Mouse (Mus musculus) kidney, adult 2 months (tissue): Measurements from ENCODE around the gene Psmb7. TPM values are rescaled to one million over a fixed set of nuclear protein-coding genes. Genes with fewer than 3 reads are reported as not detected.
A peak's percentile ranks its signal among the peaks of the same experiment; 100 is the strongest.

ENCODE experiments used
- DNase-seq: peaks from one replicate; pipeline ENCODE4 v3.0.0; 2021
- H3K27ac ChIP-seq: fragments of 200-500 bp; 2 replicates; pipeline ENCODE4 v1.5.1; 2012; ENCODE audit warnings: low read depth, low read length, control low read depth, inconsistent platforms; ENCODE audit not compliant: insufficient read depth
- H3K27me3 ChIP-seq: fragments of 200-500 bp; replicated peaks from 2 replicates; pipeline ENCODE4 v1.6.1; 2012; ENCODE audit warnings: mild to moderate bottlenecking, moderate library complexity, low read length, inconsistent platforms; ENCODE audit not compliant: control insufficient read depth, insufficient read depth
- H3K36me3 ChIP-seq: fragments of 200-500 bp; 2 replicates; pipeline ENCODE4 v1.6.1; 2012; ENCODE audit warnings: mild to moderate bottlenecking, moderate library complexity, low read length, inconsistent platforms; ENCODE audit not compliant: control insufficient read depth, insufficient read depth
- H3K4me1 ChIP-seq: fragments of 200-500 bp; 2 replicates; pipeline ENCODE4 v1.6.1; 2011; ENCODE audit warnings: low read length; ENCODE audit not compliant: control insufficient read depth, insufficient read depth
- H3K4me3 ChIP-seq: fragments of 200-500 bp; 2 replicates; pipeline ENCODE4 v1.5.1; 2011; ENCODE audit warnings: mild to moderate bottlenecking, low read depth, low read length, control low read depth; ENCODE audit not compliant: insufficient read depth
- CTCF ChIP-seq: fragments of 200-500 bp; conservative IDR thresholded peaks from 2 replicates; pipeline ENCODE4 v1.5.1; 2011; ENCODE audit warnings: low read depth, mild to moderate bottlenecking, control low read depth, low read length, moderate library complexity, mixed read lengths; ENCODE audit not compliant: insufficient read depth, insufficient read length
- POLR2A ChIP-seq: fragments of 200-500 bp; IDR thresholded peaks from one replicate; pipeline ENCODE4 v1.6.1; 2011; ENCODE audit warnings: low read depth, low read length, control low read depth
- WGBS: fragments of 180-500 bp; shearing (Covaris S2); methylation state at CpG from one replicate; pipeline ENCODE4 v1.1.7; 2018; 5-methylcytosine and 5-hydroxymethylcytosine counted together
- polyA plus RNA-seq: library from polyadenylated mRNA; depleted of rRNA; stranded (reverse); fragments of >200 nt; gene quantifications from 2 replicates; pipeline ENCODE4 v1.2.3, GENCODE M21; 2012

Gene Psmb7
- polyA plus RNA-seq, 1 experiment, result 136 TPM

DNA sequence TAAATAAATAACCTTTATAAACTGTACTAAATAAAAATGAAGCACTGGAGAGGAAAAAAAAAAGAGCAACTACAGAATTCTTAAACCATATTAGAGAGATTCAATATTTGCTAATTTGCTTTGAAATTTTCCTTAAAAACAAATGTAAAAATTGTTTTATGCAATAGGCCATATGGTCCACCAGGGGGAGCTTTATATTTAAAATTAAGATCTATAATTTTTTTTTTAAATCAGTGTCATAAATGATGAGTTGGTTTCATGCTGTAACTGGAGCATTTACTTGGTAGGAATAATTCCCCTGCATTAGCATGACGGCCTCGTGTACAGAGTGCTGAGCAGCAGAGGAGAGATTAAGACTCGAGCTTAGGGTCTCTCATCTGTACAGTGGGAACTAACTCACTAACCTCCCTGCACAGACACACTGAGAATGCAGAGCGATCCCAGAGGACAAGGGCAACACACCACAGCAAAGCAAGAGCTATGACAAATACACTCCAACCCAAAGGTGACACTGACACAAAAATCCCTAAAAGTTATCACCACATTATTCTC lies 6.1 kb downstream of the Psmb7 start:
- Histone ChIP-seq H3K4me3 (no peak overlapping the region), H3K27ac (no peak overlapping the region), H3K27me3 (no peaks in the 10 kb centered on the region), H3K36me3 (peaks cover 6% of the 10 kb centered on the region), H3K4me1 (no peaks in the 10 kb centered on the region)
- no peak for DNase-seq
- WGBS, result 82% methylated on average over 4 of the region's 4 CpGs
- TF ChIP-seq POLR2A, result no peak
- TF ChIP-seq CTCF, result no peak

DNA sequence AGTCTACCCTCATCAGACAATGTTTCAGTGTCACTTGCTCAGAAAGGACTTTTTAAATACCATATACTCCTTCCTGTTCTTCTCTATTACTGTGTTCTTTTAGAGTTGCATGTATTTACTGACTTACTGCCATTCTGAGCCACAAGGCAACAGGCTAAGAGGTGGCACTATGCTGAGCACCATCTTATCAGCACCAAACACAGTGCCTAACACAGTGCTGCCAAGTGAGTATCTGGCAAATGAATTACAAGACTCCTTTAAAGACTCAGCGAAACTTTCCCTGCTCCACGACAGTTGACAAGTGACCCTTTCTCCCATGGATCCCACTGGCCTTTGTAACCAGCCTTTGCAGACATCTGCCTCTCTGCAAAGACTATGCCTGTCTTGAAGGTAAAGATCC lies 13.3 kb downstream of the Psmb7 start:
- Histone ChIP-seq H3K27ac (no peak overlapping the region), H3K4me3 (no peak overlapping the region), H3K27me3 (no peaks in the 10 kb centered on the region), H3K36me3 (peaks cover 12% of the 10 kb centered on the region), H3K4me1 (no peaks in the 10 kb centered on the region)
- WGBS, result 72% methylated on average over 2 of the region's 2 CpGs
- no peak for DNase-seq
- TF ChIP-seq POLR2A (no peak), CTCF (no peak)

DNA sequence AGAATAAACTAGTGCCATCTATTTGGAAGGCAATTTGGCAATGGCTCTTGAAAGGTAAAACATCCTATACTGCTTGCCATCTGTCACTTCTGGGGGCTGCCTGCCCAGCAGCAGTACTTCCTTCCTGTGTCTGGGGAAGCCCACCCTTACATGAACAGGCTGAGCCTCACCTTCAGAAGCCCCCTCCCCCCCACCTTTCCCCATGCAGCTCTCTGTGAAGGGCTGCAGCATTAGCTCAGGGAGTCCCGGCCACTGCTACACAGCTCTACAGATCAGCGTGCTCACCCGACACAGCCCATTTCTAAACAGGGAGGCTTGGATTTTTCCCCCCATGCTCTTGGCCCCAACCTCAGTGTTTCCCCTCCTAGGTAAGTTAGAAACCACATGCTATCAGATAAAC lies 14.4 kb downstream of the Psmb7 start:
- Histone ChIP-seq H3K27me3 (no peaks in the 10 kb centered on the region), H3K36me3 (peaks cover 12% of the 10 kb centered on the region)
- TF ChIP-seq CTCF, result no peak
- no peak for TF ChIP-seq POLR2A

DNA sequence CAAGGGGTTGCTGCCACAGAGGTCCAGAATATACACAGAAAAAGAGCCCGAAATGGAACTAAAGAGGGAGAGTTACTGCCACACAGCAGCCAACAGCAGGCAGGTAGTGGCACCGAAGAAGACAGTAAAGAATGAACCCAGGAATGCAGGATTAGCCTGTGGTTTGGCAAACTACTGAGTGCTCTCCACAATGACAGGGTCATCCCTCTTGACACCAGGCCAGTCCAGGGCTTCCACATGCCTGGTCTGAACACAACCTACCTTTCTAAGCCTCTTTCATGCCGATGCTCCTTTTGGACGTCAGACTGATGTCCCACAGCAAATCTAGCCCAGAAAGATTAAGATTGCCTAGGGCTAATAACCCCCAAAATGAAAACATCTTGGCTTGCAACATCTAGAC lies 15.1 kb downstream of the Psmb7 start:
- no peak for DNase-seq
- TF ChIP-seq POLR2A (no peak), CTCF (no peak)
- Histone ChIP-seq H3K36me3 (peaks cover 12% of the 10 kb centered on the region), H3K27ac (no peak overlapping the region), H3K4me3 (no peak overlapping the region), H3K4me1 (no peaks in the 10 kb centered on the region), H3K27me3 (no peaks in the 10 kb centered on the region)
- 87% methylated on average over 4 of the region's 4 CpGs for WGBS

More for the DNA sequence above, 14.4 kb downstream of the Psmb7 start:
- no peak overlapping the region for H3K4me3 ChIP-seq
- DNase-seq, result no peak
- no peaks in the 10 kb centered on the region for H3K4me1 ChIP-seq
- WGBS, result 91% methylated on average over 3 of the region's 3 CpGs
- no peak overlapping the region for H3K27ac ChIP-seq

DNA sequence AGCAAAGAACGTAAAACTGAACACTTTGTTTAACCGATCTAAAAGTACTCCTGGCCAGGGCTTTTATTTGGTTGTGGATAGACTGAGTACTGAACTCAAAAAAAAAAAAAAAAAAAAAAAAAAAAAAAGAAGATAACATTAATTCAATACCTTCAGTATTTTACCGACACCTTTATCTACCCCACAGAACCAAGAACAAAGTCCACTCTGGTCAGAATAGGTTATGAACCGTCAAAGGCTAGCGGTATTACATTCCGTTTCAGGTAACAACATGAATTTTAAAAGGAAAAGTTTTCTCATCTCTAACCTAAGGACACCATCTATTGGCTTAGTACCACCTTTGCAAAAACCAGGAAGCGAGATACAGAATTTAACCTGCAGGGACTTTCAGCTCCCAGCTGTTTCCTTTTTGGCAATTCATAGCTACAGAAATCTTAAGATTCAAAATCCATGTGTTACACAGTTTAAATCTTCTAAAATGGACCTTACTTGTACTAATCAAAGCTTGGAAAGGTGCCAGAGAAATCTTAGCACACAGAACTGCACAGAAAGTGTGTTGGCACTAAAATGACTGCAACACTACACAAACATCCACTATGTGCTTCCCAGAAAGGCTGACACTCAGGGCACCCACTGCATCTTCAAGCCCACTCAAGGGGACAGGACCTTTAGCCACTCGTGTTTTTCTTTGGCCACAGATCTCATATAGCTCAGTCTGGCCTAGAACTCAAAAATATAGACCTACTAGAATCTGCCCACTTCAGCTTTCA lies 19.9 kb downstream of the Psmb7 start:
- Histone ChIP-seq H3K4me1 (peaks cover 7% of the 10 kb centered on the region; the same call in 1 of the 2 replicates), H3K27me3 (no peaks in the 10 kb centered on the region), H3K36me3 (no peaks in the 10 kb centered on the region; the same call in 1 of the 2 replicates), H3K27ac (no peak overlapping the region), H3K4me3 (no peak overlapping the region)
- 70% methylated on average over 8 of the region's 8 CpGs for WGBS
- no peak for TF ChIP-seq POLR2A
- no peak for TF ChIP-seq CTCF
- no peak for DNase-seq

DNA sequence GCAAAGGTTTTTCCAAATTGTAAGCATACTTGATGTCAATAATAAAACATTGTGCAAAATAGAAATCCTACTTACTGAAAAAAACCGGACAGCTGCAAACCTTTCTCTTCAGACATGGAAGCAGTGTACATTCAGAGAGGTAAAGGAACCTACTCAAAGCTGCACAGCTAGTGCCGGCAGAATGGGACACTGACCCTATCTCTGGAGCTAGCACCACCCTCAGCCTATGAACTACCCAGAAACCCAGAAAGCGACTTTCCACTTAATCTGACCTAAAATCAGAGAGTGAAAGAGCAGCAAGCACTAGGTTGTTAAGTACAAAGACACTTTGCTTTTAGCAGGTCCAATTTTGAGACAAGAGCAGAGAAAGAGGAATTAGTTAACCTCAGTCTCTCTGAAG lies 20.5 kb downstream of the Psmb7 start:
- no peak for DNase-seq
- H3K27me3 ChIP-seq, result no peaks in the 10 kb centered on the region
- no peaks in the 10 kb centered on the region; the same call in 1 of the 2 replicates for H3K36me3 ChIP-seq
- H3K27ac ChIP-seq, result no peak overlapping the region
- no peak for TF ChIP-seq CTCF
- no peak for TF ChIP-seq POLR2A
- no peak overlapping the region for H3K4me3 ChIP-seq
- H3K4me1 ChIP-seq, result peaks cover 7% of the 10 kb centered on the region; the same call in 1 of the 2 replicates
- WGBS, result 65% methylated on average over 3 of the region's 3 CpGs

DNA sequence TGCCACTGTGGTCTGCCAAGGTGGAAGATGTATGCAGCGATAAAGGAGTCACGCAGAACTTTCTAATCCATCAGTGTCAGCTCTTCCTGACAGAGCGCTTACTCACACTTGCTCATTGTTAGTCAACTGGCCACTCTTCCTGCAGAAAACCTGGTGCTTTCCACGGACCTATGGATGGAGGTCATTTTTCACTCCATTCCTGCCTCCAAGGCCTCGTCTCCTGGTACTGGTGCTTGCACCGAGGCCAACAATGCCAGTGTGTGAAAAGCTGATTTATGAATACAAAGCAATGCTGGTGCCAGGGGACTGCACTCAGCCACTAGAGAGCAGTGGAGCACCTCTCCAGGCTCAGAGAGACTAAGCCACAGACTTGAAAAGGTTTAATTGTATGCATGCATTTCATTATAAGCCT lies 22.3 kb downstream of the Psmb7 start:
- peak; percentile 54 for DNase-seq
- H3K36me3 ChIP-seq, result no peaks in the 10 kb centered on the region; the same call in 1 of the 2 replicates
- H3K4me3 ChIP-seq, result no peak overlapping the region
- no peaks in the 10 kb centered on the region for H3K27me3 ChIP-seq
- TF ChIP-seq POLR2A (no peak), CTCF (peak; percentile 53; the same call in 1 of the 2 replicates)
- peaks cover 9% of the 10 kb centered on the region for H3K4me1 ChIP-seq
- 48% methylated on average over 6 of the region's 6 CpGs for WGBS
- no peak overlapping the region for H3K27ac ChIP-seq
